Mouse (Mus musculus): ENCODE measurements around the gene Msh5. TPM values are rescaled to one million over a fixed set of nuclear protein-coding genes. Genes with fewer than 3 reads are reported as not detected.
A peak's percentile ranks its signal among the peaks of the same experiment; 100 is the strongest.
"Not testable (repeated sequence)": the region's sequence is repeated elsewhere in the genome, so short reads cannot be mapped to it uniquely, and the experiment has no call there.

Msh5 gene
- polyA plus RNA-seq, 1 experiment from 2014 or later: 3.0 TPM

DNA sequence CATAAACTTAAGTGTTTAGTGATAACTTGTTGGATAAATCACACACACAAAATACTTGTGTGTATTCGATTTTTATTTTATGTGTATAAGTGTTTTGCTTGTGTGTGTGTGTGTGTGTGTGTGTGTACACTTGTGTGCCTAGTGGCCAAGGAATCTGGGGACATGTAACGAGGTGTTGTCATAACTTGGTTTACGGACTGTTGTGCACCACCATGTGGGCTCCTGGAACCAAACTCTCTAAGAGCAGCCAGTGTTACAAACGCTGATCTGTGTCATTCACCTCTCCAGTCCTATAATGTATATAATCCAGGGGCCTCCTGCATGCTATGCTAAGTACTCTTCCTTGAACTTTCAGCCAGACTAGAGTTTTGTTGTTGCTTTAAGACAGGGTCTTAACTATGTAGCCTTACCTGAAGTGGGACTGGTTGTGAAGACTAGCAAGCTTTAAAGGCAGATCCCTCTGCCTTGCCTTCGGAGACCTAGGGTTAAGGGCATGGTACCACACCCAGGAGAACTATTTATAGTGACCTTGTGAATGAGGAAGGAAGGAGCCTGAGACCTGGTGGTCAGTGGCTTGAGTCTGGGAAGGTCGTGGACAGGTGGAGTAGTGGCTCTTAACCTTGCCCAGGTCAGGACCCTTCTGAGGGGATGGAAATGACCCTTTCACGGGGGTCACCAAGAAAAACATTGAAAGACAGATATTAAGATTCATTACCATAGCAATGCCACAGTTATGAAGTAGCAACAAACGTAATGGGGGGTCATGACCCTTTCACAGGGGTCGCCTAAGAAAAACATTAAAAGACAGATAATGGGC, 43.3 kb downstream of the Msh5 start:
- Histone ChIP-seq H3K9me3 (no peaks in the 10 kb centered on the region), H3K4me1 (peaks cover 33% of the 10 kb centered on the region), H3K36me3 (peaks cover 47% of the 10 kb centered on the region), H3K4me3 (no peak overlapping the region; the same call in 1 of the 2 replicates), H3K9ac (peak overlapping the region; percentile 94; the same call in 1 of the 2 replicates), H3K27me3 (no peaks in the 10 kb centered on the region), H3K4me2 (peak overlapping the region; percentile 95; the same call in 1 of the 2 replicates), H3K27ac (no peak overlapping the region)
- 56% methylated on average over 9 of the region's 9 CpGs for WGBS
- no peak for ATAC-seq (ENCODE audit: insufficient number of reproducible peaks, low FRiP score, low TSS enrichment, low read depth)

DNA sequence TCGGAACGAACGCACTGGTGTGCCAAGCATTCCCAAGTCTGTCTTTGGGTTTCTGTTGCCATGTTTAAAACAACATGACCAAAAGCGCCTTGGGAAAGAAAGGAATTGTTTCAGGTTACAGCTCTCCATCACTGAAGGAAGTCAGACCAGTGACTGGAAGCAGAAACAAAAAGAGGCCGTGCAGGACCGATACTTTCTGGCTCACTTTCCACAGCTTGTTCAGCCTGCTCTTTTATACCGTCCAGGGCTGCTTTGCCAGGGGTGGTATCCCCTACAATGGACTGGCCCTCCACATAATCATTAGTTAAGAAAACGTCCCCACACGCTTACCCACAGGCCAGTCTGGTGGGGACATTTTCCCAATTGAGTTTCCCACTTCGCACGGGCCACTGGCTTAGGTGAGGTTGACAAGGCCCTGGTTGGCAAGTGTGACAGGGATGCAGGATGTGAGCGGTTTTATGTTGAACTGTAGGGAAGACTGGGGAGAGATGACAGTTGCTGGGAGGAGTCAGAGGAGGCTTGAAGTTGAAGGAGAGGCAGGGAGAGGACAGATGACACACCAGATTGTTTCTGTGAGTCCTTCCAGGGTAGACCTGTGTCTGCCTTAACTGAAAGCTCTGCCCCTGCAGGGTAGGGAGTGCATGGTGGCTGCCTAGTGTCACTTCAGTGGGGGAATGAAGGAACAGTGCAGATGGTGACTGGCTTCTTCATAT, 44.2 kb downstream of the Msh5 start:
- Histone ChIP-seq H3K4me2 (peak overlapping the region; percentile 95), H3K27ac (peak overlapping the region; percentile 99), H3K4me1 (peaks cover 33% of the 10 kb centered on the region), H3K36me3 (peaks cover 47% of the 10 kb centered on the region), H3K27me3 (no peaks in the 10 kb centered on the region), H3K9me3 (no peaks in the 10 kb centered on the region), H3K4me3 (peak overlapping the region; percentile 93), H3K9ac (peak overlapping the region; percentile 94)
- no peak for ATAC-seq (ENCODE audit: insufficient number of reproducible peaks, low FRiP score, low TSS enrichment, low read depth)
- 6% methylated on average over 12 of the region's 12 CpGs for WGBS

DNA sequence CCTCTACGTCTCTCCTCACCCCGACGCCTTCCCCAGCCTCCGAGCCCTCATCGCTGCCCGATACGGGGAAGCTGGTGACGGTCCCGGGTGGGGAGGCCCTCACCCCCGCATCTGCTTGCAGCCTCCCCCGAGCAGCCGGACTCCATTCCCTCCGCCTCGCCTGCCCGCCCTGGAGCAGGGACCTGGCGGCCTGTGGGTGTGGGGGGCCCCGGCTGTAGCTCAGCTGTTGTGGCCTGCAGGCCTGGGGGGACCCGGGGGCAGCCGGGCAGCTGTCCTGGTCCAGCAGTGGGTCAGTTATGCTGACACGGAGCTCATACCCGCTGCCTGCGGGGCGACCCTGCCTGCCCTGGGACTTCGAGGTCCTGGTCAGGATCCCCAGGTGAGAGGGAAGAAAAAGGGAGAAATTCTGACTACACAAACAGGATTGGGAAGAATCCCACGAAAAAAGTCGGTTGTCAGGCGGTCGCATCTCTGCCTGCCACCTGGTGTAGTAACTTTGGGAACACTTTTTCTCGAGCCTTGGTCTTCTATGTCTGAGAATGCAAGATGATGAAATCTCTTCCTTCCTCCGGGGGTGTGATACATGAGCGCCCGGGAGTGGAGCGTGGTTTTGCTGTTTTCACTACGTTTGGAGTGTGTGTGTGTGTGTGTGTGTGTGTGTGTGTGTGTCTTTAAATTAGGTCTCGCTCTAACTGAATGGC, 44.9 kb downstream of the Msh5 start:
- H3K4me3 ChIP-seq: peak overlapping the region; percentile 93
- no peaks in the 10 kb centered on the region for H3K9me3 ChIP-seq
- peaks cover 33% of the 10 kb centered on the region for H3K4me1 ChIP-seq
- H3K4me2 ChIP-seq: peak overlapping the region; percentile 95
- 0 out of 2 replicates have a peak, but pooled peaks have one; percentile 0 for ATAC-seq (ENCODE audit: insufficient number of reproducible peaks, low FRiP score, low TSS enrichment, low read depth)
- peak overlapping the region; percentile 94 for H3K9ac ChIP-seq
- under 1% methylated on average over 35 of the region's 35 CpGs for WGBS
- peaks cover 46% of the 10 kb centered on the region for H3K36me3 ChIP-seq
- peak overlapping the region; percentile 99 for H3K27ac ChIP-seq
- H3K27me3 ChIP-seq: no peaks in the 10 kb centered on the region

DNA sequence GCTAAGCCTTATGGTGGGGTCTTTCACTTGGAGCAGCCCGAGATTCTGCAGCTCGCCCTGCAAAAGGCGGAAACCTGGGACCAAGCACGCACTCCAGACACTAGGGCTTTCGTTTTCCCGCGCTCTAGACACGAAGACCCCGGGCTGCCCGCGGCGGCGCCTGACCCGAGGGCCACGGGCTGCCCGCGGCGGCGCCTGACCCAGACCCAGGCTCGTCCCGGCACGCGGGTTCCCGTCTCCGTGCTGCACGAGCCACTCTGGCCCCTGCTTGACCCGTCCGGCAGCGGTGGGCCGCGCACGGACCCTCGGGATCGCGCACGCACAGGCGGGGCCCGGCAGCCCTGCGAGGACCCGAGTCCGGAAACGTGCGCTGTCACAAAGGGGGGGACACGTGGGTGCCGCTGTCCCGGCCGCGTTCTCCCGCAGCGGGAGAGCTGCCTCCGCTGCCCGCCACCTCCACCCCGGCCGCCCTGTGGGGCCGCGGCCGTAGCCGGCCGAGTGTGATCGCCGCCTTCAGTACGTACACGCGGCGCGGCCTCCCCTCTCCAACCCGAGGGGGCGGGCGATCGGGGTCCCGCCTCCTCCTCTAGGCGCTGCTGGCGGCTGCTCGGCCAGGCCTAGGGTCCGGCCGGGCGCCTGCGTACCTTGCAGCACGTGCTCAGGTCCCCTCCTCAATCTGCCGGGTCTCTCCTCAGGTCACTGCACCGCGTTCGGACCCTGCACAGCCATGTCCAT, 45.7 kb downstream of the Msh5 start, which contains the start of gene Vars:
Gene Vars, plus strand, starts transcription at position 271 of the 735 bp plus-strand sequence.
- Histone ChIP-seq H3K4me1 (peaks cover 33% of the 10 kb centered on the region), H3K9ac (peak within 1 kb of the TSS; percentile 94), H3K4me2 (peak within 1 kb of the TSS; percentile 95), H3K27ac (peak within 1 kb of the TSS; percentile 99), H3K36me3 (peaks cover 44% of the 10 kb centered on the region), H3K9me3 (no peaks in the 10 kb centered on the region), H3K4me3 (peak within 1 kb of the TSS; percentile 93), H3K27me3 (no peaks in the 10 kb centered on the region)
- peak; percentile 87 for ATAC-seq (ENCODE audit: insufficient number of reproducible peaks, low FRiP score, low TSS enrichment, low read depth)
- WGBS: under 1% methylated on average over 83 of the region's 83 CpGs

DNA sequence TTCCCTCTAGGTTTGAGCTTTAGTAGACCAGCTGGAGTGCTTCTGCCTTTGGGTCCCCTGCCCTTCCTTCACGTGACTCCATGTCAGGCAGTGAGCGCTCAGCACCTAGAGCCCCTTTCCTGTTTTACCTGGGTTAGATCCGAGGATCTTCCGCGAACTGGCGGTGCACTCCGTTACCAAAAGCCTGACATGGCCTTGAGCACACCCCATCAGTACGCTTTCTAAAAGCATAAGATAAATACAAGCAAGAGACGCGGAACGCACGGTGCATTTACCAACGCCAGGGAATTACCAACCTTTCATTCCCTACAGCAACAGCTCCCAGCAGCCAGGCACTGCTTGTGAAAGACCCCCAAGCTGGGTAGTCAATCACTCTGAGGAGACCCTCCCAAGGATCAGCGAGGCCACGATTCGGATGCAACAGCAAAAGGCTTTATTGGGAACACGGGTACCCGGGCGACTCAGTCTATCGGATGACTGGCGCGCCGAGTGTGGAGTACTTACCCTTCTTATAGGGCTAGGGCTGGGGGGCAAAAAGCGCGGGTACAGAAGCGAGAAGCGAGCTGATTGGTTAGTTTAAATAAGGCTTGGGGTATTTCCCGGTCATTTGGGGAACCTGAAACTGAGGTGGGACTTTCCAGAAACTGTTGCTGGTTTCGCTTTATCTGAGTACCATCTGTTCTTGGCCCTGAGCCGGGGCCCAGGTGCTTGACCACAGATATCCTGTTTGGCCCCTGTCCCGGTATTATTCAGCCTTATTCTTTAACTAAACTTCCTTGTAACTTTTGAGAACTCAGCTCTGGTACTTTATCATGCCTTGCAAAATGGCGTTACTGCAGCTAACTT, 46.5 kb downstream of the Msh5 start:
- H3K9me3 ChIP-seq; ATAC-seq (ENCODE audit: insufficient number of reproducible peaks, low FRiP score, low TSS enrichment, low read depth); H3K27me3 ChIP-seq: not testable (repeated sequence)
- Histone ChIP-seq H3K4me2 (peak overlapping the region; percentile 95), H3K9ac (peak overlapping the region; percentile 94), H3K27ac (peak overlapping the region; percentile 99), H3K4me3 (peak overlapping the region; percentile 93), H3K4me1 (peaks cover 33% of the 10 kb centered on the region), H3K36me3 (peaks cover 36% of the 10 kb centered on the region)
- 19% methylated on average over 30 of the region's 32 CpGs for WGBS

DNA sequence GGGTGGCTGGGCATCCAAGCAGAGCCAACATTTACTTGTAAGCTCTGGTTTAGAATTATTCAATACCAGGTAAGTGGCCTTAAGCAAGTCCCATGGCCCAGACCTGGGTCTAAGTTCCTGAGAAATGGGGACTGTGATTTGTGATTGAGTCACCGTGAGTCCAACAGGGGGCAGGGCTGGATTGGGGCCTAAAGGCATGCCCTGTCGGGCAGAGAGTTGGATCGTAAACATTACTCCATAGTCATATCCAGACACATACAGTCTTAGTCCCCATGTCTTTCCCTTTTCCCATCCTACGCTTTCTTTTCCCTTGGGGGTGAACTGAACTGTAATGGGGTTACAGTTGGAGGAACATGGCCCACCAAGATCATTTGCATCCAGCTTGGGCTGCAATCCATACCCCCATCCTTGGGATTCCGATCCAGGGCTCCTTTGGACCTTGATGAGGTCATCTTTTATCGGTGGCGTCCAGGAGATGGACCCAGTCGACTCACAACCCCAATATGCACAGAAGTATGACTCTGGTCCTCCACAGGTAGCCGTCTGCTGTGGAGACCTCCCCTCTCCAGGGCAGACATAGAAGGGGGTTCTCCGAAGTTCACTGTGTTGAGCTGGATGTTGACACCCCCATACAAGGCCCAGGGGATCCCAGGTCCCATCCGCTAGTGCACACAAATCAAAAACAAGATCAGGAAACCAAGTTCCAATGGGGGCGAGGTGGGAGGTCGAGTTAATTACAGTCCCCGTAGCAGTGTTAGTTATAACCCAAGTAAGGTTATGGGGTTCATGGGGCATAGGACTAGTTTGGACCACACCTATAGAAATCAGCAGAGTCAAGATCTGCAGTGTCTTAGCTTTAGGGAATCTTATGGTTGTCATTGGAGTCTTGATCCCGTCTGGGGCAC, 47.8 kb downstream of the Msh5 start:
- H3K4me1 ChIP-seq: peaks cover 33% of the 10 kb centered on the region
- peak overlapping the region; percentile 93 for H3K4me3 ChIP-seq
- H3K36me3 ChIP-seq: peaks cover 24% of the 10 kb centered on the region; the same call in 1 of the 2 replicates
- H3K4me2 ChIP-seq: peak overlapping the region; percentile 95; the same call in 1 of the 2 replicates
- WGBS: 87% methylated on average over 15 of the region's 15 CpGs
- H3K9ac ChIP-seq: 0 out of 2 replicates have a peak overlapping the region, but pooled peaks have one; percentile 28
- no peaks in the 10 kb centered on the region for H3K9me3 ChIP-seq
- no peak overlapping the region for H3K27ac ChIP-seq
- ATAC-seq (ENCODE audit: insufficient number of reproducible peaks, low FRiP score, low TSS enrichment, low read depth): no peak
- H3K27me3 ChIP-seq: no peaks in the 10 kb centered on the region

DNA sequence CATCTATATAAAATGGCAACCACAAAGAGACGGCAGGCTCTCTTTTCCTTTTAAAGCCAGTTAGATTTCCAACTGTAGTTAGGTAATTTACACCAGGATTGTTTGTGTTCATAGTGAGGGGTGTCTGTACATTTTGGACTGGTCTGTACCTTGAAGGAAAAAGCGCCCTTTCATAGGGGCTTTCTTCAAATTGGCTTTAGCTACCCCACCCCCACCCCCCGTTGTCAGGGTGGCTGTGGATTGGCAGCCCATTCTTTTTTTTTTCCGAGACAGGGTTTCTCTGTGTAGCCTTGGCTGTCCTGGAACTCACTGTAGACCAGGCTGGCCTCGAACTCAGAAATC, 49.4 kb downstream of the Msh5 start:
- no peak overlapping the region for H3K27ac ChIP-seq
- peaks cover 19% of the 10 kb centered on the region for H3K4me1 ChIP-seq
- WGBS: 92% methylated on average over 5 of the region's 5 CpGs
- no peaks in the 10 kb centered on the region for H3K9me3 ChIP-seq
- ATAC-seq (ENCODE audit: insufficient number of reproducible peaks, low FRiP score, low TSS enrichment, low read depth): no peak
- H3K27me3 ChIP-seq: no peaks in the 10 kb centered on the region
- no peak overlapping the region for H3K4me2 ChIP-seq
- no peak overlapping the region for H3K9ac ChIP-seq
- H3K36me3 ChIP-seq: peaks cover 25% of the 10 kb centered on the region; the same call in 1 of the 2 replicates
- no peak overlapping the region for H3K4me3 ChIP-seq

DNA sequence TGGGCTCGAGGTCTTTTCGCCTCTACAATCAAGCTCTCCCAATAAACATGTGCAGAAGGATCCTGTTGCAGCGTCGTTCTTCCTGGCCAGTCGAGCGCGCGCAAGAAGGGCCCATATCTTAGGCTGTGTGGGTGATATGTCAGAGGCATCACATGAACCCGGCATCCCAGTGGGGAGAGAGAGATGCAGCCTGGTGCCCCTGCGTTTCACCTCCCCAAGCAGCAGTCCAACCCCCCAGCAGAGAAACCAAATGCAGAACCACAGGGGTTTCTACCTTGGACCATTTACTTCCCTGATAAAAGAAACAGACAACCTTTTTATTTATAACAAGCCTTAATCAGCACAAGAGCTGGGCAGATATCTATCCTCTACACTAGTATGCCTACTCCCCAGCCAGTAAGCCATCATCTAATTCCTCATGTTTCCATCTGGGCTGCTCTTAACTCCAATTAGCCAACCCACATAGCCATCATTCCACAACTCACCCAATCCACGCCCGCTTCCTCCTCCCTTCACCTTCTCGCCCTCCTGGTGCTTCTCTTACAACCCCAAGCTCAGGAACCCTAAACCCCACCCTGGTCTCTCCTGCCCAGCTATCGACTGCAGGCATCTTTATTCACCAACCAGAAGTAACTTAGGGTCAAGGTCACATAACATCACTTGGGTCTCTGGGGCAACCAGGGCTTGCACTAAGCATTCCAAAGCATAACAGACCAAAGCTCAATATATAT, 50.0 kb downstream of the Msh5 start:
- H3K4me2 ChIP-seq: no peak overlapping the region
- no peak overlapping the region for H3K4me3 ChIP-seq
- H3K27ac ChIP-seq: no peak overlapping the region
- peaks cover 30% of the 10 kb centered on the region; the same call in 1 of the 2 replicates for H3K36me3 ChIP-seq
- no peaks in the 10 kb centered on the region for H3K27me3 ChIP-seq
- no peak overlapping the region for H3K9ac ChIP-seq
- H3K4me1 ChIP-seq: peaks cover 15% of the 10 kb centered on the region
- no peaks in the 10 kb centered on the region for H3K9me3 ChIP-seq
- WGBS: 92% methylated on average over 13 of the region's 14 CpGs
- ATAC-seq (ENCODE audit: insufficient number of reproducible peaks, low FRiP score, low TSS enrichment, low read depth): no peak

DNA sequence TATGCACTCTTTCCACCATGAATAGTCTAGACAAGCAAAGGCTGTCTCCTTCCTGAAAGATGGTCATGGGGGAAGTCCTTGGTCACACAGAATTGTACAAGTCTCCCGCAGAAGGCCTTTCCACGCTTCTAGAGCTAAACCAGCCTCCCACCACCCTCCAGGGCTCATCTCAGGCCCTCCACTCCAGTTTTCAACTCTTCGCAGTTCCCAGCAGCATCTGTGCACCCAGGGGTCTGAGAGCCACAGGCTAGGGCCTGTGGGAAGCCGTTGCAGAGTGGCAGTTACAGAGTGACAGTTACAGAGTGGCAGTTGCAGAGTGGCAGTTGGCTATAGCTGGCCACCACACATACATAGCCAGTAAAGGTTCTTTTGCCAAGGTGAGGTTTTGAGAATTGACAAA, 50.6 kb downstream of the Msh5 start:
- not testable (repeated sequence) for H3K9ac ChIP-seq; ATAC-seq (ENCODE audit: insufficient number of reproducible peaks, low FRiP score, low TSS enrichment, low read depth); H3K27me3 ChIP-seq; H3K27ac ChIP-seq; H3K9me3 ChIP-seq; H3K4me3 ChIP-seq; H3K4me2 ChIP-seq
- WGBS: 95% methylated on average over 4 of the region's 4 CpGs
- peaks cover 15% of the 10 kb centered on the region for H3K4me1 ChIP-seq
- peaks cover 35% of the 10 kb centered on the region; the same call in 1 of the 2 replicates for H3K36me3 ChIP-seq

Data from limb, embryonic 15.5 days (tissue).